Mouse (Mus musculus) liver (tissue): ENCODE measurements around the gene Lpar4.

Experiments
- DNase-seq: peaks from one replicate; pipeline ENCODE4 v3.0.0-alpha.2; 2020; ENCODE audit warnings: mixed read lengths

Gene Lpar4

DNA sequence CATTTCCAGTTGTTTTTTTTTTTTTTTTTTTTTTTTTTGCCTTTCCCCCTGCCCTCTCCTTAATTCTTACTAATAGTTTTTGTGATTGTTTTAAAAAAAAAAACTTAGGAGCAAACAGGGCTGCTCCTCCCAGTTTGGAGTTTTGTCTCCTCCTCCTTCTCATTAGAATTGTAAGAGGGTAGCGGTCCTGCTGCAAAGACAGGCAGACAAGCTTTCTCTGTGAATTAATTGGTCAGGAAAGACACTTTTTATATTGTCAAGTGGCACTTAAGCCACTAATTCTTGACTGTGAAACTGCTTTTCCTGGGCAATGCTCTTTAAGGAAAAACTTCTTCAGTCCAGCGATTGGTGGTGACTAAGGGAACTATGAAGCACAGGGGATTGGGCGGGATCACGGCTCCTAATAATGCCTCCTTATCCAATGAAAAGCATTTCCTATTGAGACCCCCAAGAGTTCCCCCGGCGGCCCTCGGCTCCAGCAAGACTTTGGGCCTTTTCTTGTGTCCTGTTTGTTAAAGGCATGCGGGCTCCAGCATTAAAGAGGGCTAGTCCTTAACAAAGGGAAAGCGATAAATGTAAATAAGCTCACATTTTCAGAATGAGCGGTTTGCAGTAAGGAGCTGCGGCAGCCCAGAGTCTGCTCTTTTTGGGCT, at the start of gene Lpar4:
Gene Lpar4 (plus strand): TSS at position 451 of the 653 bp plus-strand sequence.
- DNase-seq = peak; percentile 38

DNA sequence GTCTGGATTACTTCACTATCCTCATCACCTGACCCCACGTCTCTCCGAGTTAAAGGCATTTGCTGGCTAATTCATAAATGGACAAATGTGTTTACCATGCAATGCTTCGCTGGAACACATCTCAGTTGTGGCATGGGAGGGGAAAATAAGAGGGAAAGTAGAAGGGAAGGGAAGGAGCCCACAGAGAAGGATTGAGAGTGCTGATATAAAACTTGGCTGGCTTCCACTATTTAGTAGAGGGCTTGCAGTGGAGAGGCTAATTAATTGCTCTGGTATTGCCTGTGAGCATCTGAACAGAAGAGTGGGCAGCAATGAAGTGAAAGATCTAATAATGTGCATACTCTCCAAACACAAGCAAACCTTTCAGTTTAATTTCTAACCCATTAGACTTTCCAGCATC, 49.0 kb upstream of the Lpar4 start:
- DNase-seq = no peak

DNA sequence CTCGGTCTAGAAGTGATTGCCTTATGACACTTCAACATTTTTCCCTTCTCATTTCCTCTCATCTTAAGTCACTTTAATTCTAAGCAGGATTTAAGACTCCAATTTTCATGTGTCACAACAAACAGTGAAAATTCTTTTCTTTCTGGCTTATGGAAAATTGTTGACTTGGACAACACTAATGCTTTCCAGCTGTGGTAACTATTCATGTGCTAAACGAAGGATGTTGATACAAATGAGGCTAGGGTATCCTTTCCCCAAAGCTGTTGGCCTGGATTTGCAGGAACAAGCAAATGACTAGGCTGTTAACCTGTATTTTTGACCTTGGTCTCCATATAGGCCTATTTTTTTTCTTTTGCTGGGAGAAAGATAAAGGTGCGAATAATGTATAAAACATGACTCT, 48.5 kb upstream of the Lpar4 start:
- DNase-seq = no peak

DNA sequence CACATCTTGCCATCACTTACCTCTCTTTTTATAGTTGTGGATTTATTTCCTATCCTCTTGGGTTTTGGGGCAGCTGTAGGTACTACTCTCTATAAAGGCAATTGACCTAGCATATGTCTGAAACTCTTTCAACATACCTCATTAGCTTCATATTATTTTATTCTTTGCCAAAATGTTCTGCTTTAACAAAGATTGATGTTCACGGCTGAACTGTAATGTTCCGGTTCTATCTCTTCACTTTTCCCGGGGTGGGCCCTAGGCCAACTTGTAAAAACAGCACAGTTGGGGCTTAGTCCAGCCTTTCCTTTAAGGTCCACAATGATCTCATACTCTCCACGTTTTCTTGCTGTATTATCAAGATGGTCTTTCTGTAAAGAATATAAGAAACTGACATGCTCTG, 48.1 kb upstream of the Lpar4 start:
- DNase-seq = no peak

DNA sequence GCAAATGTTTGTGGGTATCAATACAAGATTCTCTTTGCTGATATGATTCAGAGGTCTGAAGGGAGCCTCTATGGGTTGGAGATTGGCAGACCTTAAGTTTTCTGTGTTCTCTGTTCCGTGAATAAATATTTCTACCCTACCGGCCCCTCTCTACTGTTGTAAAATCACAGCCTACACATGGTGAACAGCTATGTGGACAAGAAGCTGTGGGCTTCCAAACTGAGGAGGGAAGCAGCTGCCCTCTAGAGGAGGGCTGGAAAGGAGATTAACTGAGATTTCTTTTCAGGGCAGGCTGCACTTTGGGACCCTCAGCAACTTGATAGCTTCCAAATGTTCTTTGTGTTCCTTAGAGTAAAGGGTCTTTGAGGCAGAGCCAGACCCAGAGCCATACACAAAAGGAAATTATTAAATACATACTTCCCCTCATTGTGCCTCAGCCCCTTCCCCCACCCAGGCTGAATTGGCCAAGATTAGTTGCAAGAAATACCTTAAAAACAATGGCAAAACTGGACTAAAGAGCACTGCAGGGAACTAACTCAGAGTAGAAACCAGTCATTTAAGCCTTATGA, 22.6 kb upstream of the Lpar4 start:
- DNase-seq = no peak

DNA sequence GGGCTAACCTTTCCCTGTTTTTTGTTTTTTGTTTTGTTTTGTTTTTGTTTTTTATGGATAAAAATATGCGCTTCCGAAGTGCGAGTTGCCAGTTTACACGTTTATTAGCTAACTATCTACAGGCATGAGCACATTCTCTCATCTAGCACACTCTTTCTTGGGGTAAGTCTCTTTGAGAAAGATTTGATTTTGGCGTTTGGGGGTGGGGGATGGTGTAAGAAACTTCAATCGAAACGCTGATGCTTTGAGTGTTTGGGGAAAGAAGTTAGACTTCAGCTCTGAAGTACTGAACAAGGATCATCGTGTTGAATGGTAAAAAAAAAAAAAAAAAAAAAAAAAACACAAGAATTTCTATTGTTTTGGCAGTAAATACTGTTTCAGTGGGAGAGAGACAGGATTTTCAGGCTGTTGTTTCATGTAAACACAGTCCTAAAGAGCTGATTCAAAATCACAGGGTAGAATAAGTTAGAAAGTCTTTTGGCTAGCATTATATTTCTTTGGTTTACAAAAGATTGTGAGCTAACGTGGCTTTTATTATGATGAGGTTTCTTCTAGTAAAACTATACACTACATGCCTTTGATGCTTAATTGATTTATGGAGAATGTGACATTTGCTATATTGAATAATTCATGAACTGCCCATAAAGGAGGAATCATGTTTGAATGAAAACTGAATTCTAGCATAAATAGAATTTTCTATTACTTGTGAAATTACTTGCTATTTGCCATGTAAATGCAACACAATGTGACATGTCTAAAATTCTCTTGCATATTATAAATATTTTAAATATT, 599 bp downstream of the Lpar4 start:
- DNase-seq = no peak

DNA sequence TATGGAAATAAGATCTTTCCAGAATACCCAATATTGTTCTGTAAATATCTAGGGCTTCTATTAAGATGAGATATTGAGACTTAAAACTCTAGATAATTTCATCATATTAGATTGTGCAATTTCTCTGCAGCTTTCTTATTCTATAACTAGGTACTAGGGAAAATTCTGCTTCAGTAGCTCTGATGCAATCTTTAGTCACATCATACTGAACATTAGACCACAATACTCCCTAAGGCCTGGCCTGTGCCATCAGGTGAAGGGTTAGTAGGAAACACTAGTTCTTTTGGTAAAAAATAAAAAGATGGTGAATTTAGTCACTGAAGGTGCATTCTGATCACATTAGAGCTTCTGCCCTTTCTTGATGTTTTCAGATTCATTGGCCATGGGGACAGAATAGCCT, 4.1 kb downstream of the Lpar4 start:
- DNase-seq = no peak

DNA sequence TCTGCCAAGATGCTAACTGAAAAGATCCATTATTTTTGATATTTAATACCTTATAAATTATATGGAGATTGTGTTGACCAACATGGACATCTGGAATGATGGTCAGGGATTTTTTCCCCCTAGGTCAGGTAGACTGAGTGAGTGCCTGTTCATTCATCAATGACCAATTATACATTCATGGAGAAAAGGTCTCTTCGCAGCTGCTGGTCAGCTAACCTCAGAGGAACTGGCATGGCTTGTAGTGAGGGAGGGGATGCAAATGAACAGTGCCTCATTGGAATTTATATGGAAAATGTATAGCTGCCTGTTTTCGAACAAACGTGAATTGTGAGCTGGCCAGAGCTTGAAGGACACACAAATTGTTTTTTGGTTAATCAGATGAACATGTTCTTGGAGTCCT, 18.9 kb downstream of the Lpar4 start:
- DNase-seq = no peak

DNA sequence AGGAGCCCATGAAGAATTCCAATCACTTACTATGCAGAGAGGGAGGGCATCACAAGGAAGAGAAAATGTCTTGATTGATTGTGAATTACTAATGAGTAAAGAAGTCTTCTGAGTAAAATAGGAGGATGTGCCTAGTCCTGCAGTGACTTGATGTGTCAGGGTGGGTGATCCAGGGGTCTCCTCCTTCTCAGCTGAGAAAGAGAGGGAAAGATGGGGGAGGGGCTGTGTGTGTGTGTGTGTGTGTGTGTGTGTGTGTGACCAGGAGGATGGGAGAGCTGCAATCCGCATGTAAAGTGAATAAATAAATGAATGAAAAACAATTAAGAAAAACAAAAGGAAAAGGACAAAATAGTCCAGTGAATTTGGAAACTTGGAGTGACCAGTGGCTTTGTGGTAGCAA, 30.1 kb downstream of the Lpar4 start:
- DNase-seq = no peak

DNA sequence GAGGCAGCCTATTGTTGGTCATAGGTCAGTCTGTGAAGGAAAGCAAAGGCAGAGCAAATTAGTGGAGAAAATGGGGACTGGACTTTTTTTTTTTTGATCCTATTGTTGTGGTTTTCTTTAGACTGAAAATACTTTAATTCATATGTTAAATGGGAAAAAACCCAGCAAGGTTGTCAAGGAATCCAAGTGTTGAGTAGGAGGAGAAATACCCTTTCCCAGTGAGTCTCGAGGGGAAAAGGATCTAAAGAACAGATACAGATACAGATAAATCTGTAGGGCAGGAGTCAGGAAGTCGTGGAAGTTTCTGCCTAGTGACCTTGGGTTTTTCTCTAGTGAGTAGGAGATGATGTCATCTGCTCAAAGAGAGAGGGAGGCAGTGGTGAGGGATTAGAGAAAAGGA, 30.6 kb downstream of the Lpar4 start:
- DNase-seq = no peak

DNA sequence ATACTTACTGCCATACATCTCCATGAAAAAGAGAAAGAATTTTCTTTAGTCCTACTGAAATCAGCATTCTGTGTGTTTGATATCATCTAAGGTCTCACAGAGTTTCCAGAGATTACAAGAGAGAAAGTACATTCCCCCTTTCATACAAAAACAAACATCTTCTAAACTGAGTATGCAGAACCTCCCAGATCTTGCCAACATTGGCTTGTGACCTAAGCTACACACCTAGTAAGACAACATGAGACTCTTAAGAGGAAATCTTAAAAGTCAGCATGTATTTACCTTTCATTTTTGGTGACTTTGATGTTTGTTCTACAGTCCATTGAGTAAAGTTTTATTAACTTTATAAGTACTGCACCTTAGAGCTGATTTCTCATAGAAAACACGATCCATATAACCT, 33.4 kb downstream of the Lpar4 start:
- DNase-seq = no peak

DNA sequence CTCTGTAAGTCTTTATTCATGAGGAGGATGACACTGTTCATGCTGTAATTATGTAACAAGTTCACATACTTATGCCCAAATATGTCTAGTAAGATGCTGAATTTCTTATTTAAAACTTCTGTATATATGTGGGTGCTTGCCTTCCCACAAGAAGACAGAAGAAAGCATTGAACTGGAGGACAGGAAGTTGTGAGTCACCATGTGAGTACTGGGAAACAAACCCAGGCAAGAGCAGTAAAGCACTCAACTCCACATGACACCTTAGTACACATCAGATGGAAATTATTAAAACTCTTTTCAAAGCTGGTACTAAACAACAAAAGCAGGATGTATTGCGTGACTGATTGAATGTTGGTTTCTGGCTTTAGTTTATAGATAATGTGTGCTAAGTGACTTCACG, 41.8 kb downstream of the Lpar4 start:
- DNase-seq = no peak

DNA sequence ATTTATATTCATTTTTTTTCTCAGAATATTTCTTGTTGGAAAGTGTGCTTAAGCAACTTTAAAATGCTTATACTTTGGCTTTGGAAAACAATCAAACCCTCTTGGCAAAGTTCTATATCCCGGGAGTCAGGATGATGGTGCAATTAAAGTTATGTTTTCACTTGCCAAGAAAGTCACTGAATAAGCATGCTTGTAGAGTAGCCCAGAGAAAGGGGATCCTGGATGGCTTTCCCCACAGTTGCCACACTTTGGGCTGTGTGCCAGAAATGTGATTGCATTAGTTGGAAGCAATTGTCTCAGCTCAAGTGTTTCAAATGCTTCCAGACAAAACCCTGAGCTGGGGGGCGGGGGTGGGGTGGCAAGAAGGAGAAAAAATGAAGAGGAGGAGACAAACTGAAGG, 43.9 kb downstream of the Lpar4 start:
- DNase-seq = no peak
